Mouse (Mus musculus) liver, embryonic 14.5 days (tissue): ENCODE results near the gene Sit1. TPM values are rescaled to one million over a fixed set of nuclear protein-coding genes. Genes with fewer than 3 reads are reported as not detected.

Experiments
- ATAC-seq: fragments of 200-750 bp; cut with Nextera tagmentation; 2 replicates; pipeline ENCODE4 v1.8.0; 2017; ENCODE audit warnings: moderate number of reproducible peaks, mild to moderate bottlenecking, moderate library complexity; ENCODE audit not compliant: insufficient read depth
- DNase-seq, 3 experiments: peaks; one replicate each; pipeline ENCODE4 v3.0.0-alpha.2; 2012 to 2013; ENCODE audit warnings: low read depth in 3 of 3, low spot score in 3 of 3
- H3K27ac ChIP-seq: fragments of 300-500 bp; sonication (generic); 2 replicates; pipeline ENCODE4 v1.5.1; 2014; ENCODE audit warnings: moderate library complexity, mild to moderate bottlenecking, control low read depth, inconsistent platforms
- H3K27me3 ChIP-seq: fragments of 300-500 bp; sonication (generic); 2 replicates; pipeline ENCODE4 v1.6.1; 2014; ENCODE audit warnings: mild to moderate bottlenecking, low read length, moderate library complexity; ENCODE audit not compliant: control insufficient read depth, insufficient read depth
- H3K36me3 ChIP-seq: fragments of 300-500 bp; sonication (generic); replicated peaks from 2 replicates; pipeline ENCODE4 v1.6.1; 2014; ENCODE audit warnings: low read depth; ENCODE audit not compliant: control insufficient read depth, insufficient read depth
- H3K4me1 ChIP-seq, 2 experiments: fragments of 200-500 bp in 1 of 2; fragments of 300-500 bp in 1 of 2; sonication (generic) in 1 of 2; replicated peaks; 2 replicates each; pipeline ENCODE4 v1.6.1; 2012 to 2014; ENCODE audit warnings: antibody characterized with exemption in 1 of 2, inconsistent platforms in 1 of 2, low read length in 1 of 2; ENCODE audit not compliant: control insufficient read depth in 2 of 2, insufficient read depth in 2 of 2
- H3K4me2 ChIP-seq: fragments of 300-500 bp; sonication (generic); 2 replicates; pipeline ENCODE4 v1.6.1; 2014; ENCODE audit warnings: low read depth, mild to moderate bottlenecking, control low read depth, moderate library complexity
- H3K4me3 ChIP-seq, 2 experiments: fragments of 200-500 bp in 1 of 2; fragments of 300-500 bp in 1 of 2; sonication (generic) in 1 of 2; 2 replicates each; pipeline ENCODE4 v1.5.1; 2012 to 2014; ENCODE audit warnings: low read depth in 2 of 2, low read length in 2 of 2, mild to moderate bottlenecking in 2 of 2, control low read depth in 1 of 2, inconsistent platforms in 1 of 2, moderate library complexity in 1 of 2; ENCODE audit not compliant: insufficient read depth in 1 of 2
- H3K9ac ChIP-seq: fragments of 300-500 bp; sonication (generic); replicated peaks from 2 replicates; pipeline ENCODE4 v1.6.1; 2014; ENCODE audit warnings: mild to moderate bottlenecking, control low read depth, moderate library complexity
- H3K9me3 ChIP-seq: fragments of 300-500 bp; sonication (generic); 2 replicates; pipeline ENCODE4 v1.6.1; 2016; ENCODE audit warnings: low read length, mixed read lengths; ENCODE audit not compliant: control insufficient read depth
- CTCF ChIP-seq: IDR thresholded peaks from 2 replicates; pipeline ENCODE4 v1.5.1; 2016; ENCODE audit warnings: antibody characterized with exemption, low read depth, control low read depth
- EP300 ChIP-seq: IDR thresholded peaks from 2 replicates; pipeline ENCODE4 v1.6.1; 2016; ENCODE audit warnings: antibody characterized with exemption, low read depth
- WGBS: fragments of 180-500 bp; shearing (Covaris S2); extraction: QIAGEN DNeasy Blood & Tissue Kit; methylation state at CpG from one replicate; pipeline ENCODE4 v1.1.7; 2014; ENCODE audit not compliant: insufficient replicate concordance; 5-methylcytosine and 5-hydroxymethylcytosine counted together
- polyA plus RNA-seq, 2 experiments: library from polyadenylated mRNA; depleted of rRNA in 1 of 2; stranded (reverse) in 1 of 2; unstranded in 1 of 2; fragments of >200 nt; fragmentation: Nextera tagmentation in 1 of 2; extraction: Ambion mirVana in 1 of 2; gene quantifications; 2 replicates each; pipeline versions ENCODE4 v1.2.1 to v1.2.3; 2012 to 2014

Sit1 gene
- polyA plus RNA-seq, 2 experiments, result 0.04 TPM; not detected in 1

GRCm38 (mm10) chr4:43448554-43448953, 35.0 kb downstream of the Sit1 start:
- Histone ChIP-seq H3K4me3 (no peak overlapping the region), H3K27me3 (peaks cover 19% of the 10 kb centered on the region), H3K9ac (no peak overlapping the region), H3K4me2 (no peak overlapping the region), H3K9me3 (no peaks in the 10 kb centered on the region), H3K27ac (no peak overlapping the region), H3K36me3 (no peaks in the 10 kb centered on the region), H3K4me1 (no peaks in the 10 kb centered on the region)
- TF ChIP-seq CTCF, result no peak
- no peak for TF ChIP-seq EP300
- no peak for DNase-seq
- no peak for ATAC-seq
- WGBS, result 60% methylated on average over 3 of the region's 3 CpGs

DNA sequence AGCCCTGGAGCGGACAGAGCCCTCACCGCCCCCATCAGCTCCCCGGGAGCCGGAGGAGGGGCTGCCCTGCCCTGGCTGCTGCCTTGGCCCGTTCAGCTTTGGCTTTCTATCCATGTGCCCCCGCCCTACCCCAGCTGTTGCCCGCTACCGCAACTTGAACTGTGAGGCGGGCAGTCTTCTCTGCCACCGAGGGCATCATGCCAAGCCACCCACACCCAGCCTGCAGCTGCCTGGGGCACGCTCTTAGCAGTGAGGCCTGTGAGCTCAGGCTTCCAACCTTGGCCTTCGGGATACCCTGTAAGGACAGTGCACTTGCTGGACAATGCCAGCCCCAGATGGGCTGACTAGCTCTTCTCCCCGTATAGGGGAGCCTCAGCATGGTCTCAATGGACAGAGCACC, 36.3 kb downstream of the Sit1 start:
- DNase-seq (no peak), ATAC-seq (no peak)
- H3K4me2 ChIP-seq, result no peak overlapping the region
- no peak overlapping the region for H3K27ac ChIP-seq
- 0 out of 4 replicates have a peak, but pooled peaks cover 0 to 2% of the 10 kb centered on the region in 2 experiments for H3K4me1 ChIP-seq
- no peak overlapping the region for H3K4me3 ChIP-seq
- no peaks in the 10 kb centered on the region for H3K9me3 ChIP-seq
- H3K36me3 ChIP-seq, result no peaks in the 10 kb centered on the region
- H3K9ac ChIP-seq, result no peak overlapping the region
- WGBS, result 83% methylated on average over 13 of the region's 13 CpGs
- TF ChIP-seq EP300 (no peak), CTCF (no peak)
- H3K27me3 ChIP-seq, result peaks cover 13% of the 10 kb centered on the region

- no peak for ATAC-seq
- no peaks in the 10 kb centered on the region for H3K9me3 ChIP-seq
- H3K4me1 ChIP-seq, result 0 out of 4 replicates have a peak, but pooled peaks cover 0 to 2% of the 10 kb centered on the region in 2 experiments
- TF ChIP-seq EP300 (no peak), CTCF (no peak)
- no peak overlapping the region for H3K27ac ChIP-seq
- peak overlapping the region; percentile 41 for H3K9ac ChIP-seq
- no peak for DNase-seq
- WGBS, result 4% methylated on average over 28 of the region's 28 CpGs
- peak overlapping the region; percentile 94 for H3K4me2 ChIP-seq
- H3K27me3 ChIP-seq, result peaks cover 10% of the 10 kb centered on the region
- no peaks in the 10 kb centered on the region for H3K36me3 ChIP-seq
- H3K4me3 ChIP-seq, result peak overlapping the region; percentile 27 to 58
Measured at GRCm38 (mm10) chr4:43443511-43443910, 40.0 kb downstream of the Sit1 start.

DNA sequence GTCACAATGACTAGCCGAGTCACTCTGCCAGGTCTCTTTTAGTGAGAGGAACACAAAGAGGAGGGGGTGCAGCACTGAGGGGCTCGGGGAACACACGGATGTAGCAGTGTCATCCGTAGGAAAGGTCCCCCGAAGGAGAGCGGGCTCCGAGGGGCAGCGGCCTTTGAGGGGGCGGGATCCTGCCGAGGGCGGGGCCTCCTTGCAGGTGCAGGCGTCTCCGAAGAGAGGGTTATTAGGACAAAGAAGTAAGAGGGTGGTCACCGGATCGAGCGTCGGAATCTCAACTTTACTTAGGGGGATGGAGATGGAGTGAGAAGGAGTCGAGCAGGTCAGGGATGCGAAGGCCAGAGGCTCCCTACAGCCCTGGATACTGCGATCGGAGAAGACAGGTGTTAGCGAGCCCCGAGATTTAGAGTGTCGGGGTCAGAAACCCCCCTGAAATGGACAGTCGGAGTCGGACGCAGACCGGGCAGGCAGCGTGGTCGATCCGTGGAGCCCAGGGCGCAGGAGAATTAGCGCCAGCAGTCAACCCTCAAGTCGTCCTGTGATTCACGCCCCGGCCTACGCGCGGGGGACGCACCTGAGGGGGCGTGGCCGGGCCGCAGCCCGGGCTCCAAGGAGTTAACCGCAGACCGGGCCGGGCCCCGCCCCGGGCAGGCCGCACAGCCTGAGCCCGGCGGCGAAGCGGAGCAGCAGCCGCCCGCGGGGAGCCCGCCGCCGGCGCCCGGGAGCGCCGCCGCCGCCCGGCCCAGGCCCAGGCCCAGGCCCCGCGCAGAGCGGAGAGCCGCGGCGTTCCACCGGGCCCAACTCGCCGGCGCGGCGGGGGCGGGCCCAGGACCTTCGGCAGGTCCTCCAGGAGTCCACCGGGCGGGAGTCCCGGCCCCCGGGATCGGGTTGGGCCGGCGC, 40.8 kb downstream of the Sit1 start:
- Histone ChIP-seq H3K27ac (peak overlapping the region; percentile 4; the same call in 1 of the 2 replicates), H3K4me2 (peak overlapping the region; percentile 94), H3K27me3 (peaks cover 10% of the 10 kb centered on the region), H3K4me3 (peak overlapping the region; percentile 58 to 69), H3K36me3 (no peaks in the 10 kb centered on the region), H3K9ac (peak overlapping the region; percentile 41), H3K4me1 (0 out of 4 replicates have a peak, but pooled peaks cover 0 to 2% of the 10 kb centered on the region in 2 experiments), H3K9me3 (no peaks in the 10 kb centered on the region)
- under 1% methylated on average over 87 of the region's 88 CpGs for WGBS
- DNase-seq, result peak; percentile 45 to 53 (median 47)
- ATAC-seq, result peak; percentile 61
- TF ChIP-seq CTCF, result no peak

DNA sequence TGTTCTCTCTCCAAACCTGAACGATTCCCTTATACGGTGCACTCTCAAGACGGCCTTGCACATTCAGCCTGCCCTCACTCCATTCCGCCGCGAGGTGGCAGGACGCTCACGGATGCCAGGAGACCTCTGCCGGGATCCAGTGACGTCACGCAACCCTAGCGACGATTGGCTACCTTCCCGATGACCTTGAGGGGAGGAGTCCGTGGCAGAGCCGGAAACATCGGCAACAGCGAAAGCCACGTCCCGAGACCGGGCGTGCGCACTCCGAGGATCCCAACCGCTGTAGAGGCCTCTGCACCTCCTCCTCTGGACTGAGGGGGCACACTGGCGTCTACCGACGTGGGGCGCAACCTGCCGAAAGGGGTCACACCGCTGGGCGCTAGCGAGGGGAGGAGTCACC, 41.5 kb downstream of the Sit1 start:
- Histone ChIP-seq H3K36me3 (no peaks in the 10 kb centered on the region), H3K4me3 (peak overlapping the region; percentile 58 to 69), H3K4me1 (0 out of 4 replicates have a peak, but pooled peaks cover 0 to 2% of the 10 kb centered on the region in 2 experiments), H3K4me2 (peak overlapping the region; percentile 94), H3K9ac (peak overlapping the region; percentile 41), H3K27me3 (peaks cover 10% of the 10 kb centered on the region), H3K27ac (peak overlapping the region; percentile 4; the same call in 1 of the 2 replicates), H3K9me3 (no peaks in the 10 kb centered on the region)
- under 1% methylated on average over 33 of the region's 33 CpGs for WGBS
- DNase-seq (peak; percentile 96 to 97 (median 96)), ATAC-seq (peak; percentile 89)
- TF ChIP-seq EP300, result no peak
- TF ChIP-seq CTCF, result peak; percentile 99
